In the genomic region with DNA sequence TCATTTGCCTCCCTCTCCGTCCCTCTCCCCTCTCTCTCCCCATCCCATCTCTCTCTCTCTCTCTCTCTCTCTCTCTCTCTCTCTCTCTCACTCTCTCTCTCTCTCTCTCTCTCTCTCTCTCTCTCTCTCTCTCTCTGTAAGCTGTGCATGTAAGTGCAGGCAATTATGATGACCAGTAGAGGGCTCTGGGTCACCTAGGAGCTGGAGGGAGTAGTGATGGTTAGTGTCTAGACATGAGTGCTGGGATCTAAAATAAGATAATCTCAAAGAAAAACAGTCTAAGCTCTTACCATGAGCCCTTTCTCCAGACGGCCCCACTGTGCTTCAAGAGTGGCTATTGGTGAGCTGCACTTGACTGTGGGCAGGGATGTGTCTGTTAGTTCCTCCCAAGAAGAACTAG, we compare ENCODE assay signal across 15 mouse cellular contexts.
"Had no signal": no experiment of that assay in that cellular context is flagged by ENCODE, and none has a peak within 500 bp of the region (broad histone marks: within the 10 kb centered on the region; RNA-seq: fewer than 3 reads in every experiment).

No protein-coding gene starts in this region.

- DNase-seq: kidney, adult 2 months; kidney, postnatal 36 days; layer of hippocampus, adult 9-11 months; layer of hippocampus, postnatal 36 days; lung, postnatal 14 days; right cerebral cortex, adult 18-20 months; right cerebral cortex, postnatal 4 days; spleen, adult 18-20 months; thymus, adult 2 months; thymus, postnatal 25 days had no signal

- H3K9me3 ChIP-seq: limb, embryonic 15.5 days; liver, embryonic 12.5 days; lung, embryonic 15.5 days; midbrain, embryonic 12.5 days; neural tube, embryonic 13.5 days had no signal

- H3K9ac ChIP-seq: limb, embryonic 15.5 days; liver, embryonic 12.5 days; lung, embryonic 15.5 days; midbrain, embryonic 12.5 days; neural tube, embryonic 13.5 days had no signal

- H3K4me3 ChIP-seq: limb, embryonic 15.5 days; liver, embryonic 12.5 days; lung, embryonic 15.5 days; midbrain, embryonic 12.5 days; neural tube, embryonic 13.5 days had no signal

- H3K27me3 ChIP-seq: limb, embryonic 15.5 days; liver, embryonic 12.5 days; lung, embryonic 15.5 days; midbrain, embryonic 12.5 days; neural tube, embryonic 13.5 days had no signal

- ATAC-seq: liver, embryonic 12.5 days had no signal

- H3K4me1 ChIP-seq: limb, embryonic 15.5 days; liver, embryonic 12.5 days; lung, embryonic 15.5 days; midbrain, embryonic 12.5 days; neural tube, embryonic 13.5 days had no signal

- H3K4me2 ChIP-seq: limb, embryonic 15.5 days; liver, embryonic 12.5 days; lung, embryonic 15.5 days; midbrain, embryonic 12.5 days; neural tube, embryonic 13.5 days had no signal

- H3K27ac ChIP-seq: limb, embryonic 15.5 days; liver, embryonic 12.5 days; lung, embryonic 15.5 days; midbrain, embryonic 12.5 days; neural tube, embryonic 13.5 days had no signal
